Mouse (Mus musculus) hindbrain, embryonic 11.5 days (tissue): Measurements from ENCODE around the gene Gm16368. TPM values are rescaled to one million over a fixed set of nuclear protein-coding genes. Genes with fewer than 3 reads are reported as not detected.
"Not testable (repeated sequence)": the region's sequence is repeated elsewhere in the genome, so short reads cannot be mapped to it uniquely, and the experiment has no call there.

Source experiments
- ATAC-seq: fragments of 200-750 bp; cut with Nextera tagmentation; 2 replicates; pipeline ENCODE4 v1.8.0; 2017; ENCODE audit warnings: mild to moderate bottlenecking, moderate TSS enrichment, moderate library complexity; ENCODE audit not compliant: low FRiP score
- DNase-seq: peaks from one replicate; pipeline ENCODE4 v3.0.0-alpha.2; 2015; ENCODE audit warnings: low spot score
- H3K27ac ChIP-seq: fragments of 300-500 bp; sonication (generic); 2 replicates; pipeline ENCODE4 v1.5.1; 2014; ENCODE audit warnings: mild to moderate bottlenecking, low read depth, low read length
- H3K27me3 ChIP-seq: fragments of 300-500 bp; sonication (generic); 2 replicates; pipeline ENCODE4 v1.6.1; 2014; ENCODE audit warnings: mild to moderate bottlenecking, low read length, moderate library complexity, mixed read lengths; ENCODE audit not compliant: control insufficient read depth, insufficient read depth
- H3K36me3 ChIP-seq: fragments of 300-500 bp; sonication (generic); 2 replicates; pipeline ENCODE4 v1.6.1; 2014; ENCODE audit warnings: mild to moderate bottlenecking, low read length, moderate library complexity, mixed read lengths; ENCODE audit not compliant: control insufficient read depth, insufficient read depth
- H3K4me1 ChIP-seq: fragments of 300-500 bp; sonication (generic); replicated peaks from 2 replicates; pipeline ENCODE4 v1.6.1; 2014; ENCODE audit warnings: low read length, mixed read lengths; ENCODE audit not compliant: control insufficient read depth, insufficient read depth
- H3K4me2 ChIP-seq: fragments of 300-500 bp; sonication (generic); replicated peaks from 2 replicates; pipeline ENCODE4 v1.6.1; 2014; ENCODE audit warnings: mild to moderate bottlenecking, low read depth, low read length
- H3K4me3 ChIP-seq: fragments of 300-500 bp; sonication (generic); 2 replicates; pipeline ENCODE4 v1.5.1; 2014; ENCODE audit warnings: low read depth, low read length
- H3K9ac ChIP-seq: fragments of 300-500 bp; sonication (generic); 2 replicates; pipeline ENCODE4 v1.6.1; 2014; ENCODE audit warnings: low read depth, low read length
- H3K9me3 ChIP-seq: fragments of 300-500 bp; sonication (generic); 2 replicates; pipeline ENCODE4 v1.6.1; 2016; ENCODE audit warnings: low read length; ENCODE audit not compliant: control insufficient read depth
- WGBS: fragments of 180-500 bp; shearing (Covaris S2); extraction: QIAGEN DNeasy Blood & Tissue Kit; methylation state at CpG from one replicate; pipeline ENCODE4 v1.1.7; 2014; 5-methylcytosine and 5-hydroxymethylcytosine counted together
- polyA plus RNA-seq: library from polyadenylated mRNA; unstranded; fragments of >200 nt; fragmentation: Nextera tagmentation; extraction: Ambion mirVana; gene quantifications from 2 replicates; pipeline ENCODE4 v1.2.1, GENCODE M21; 2014

Gene Gm16368
- not detected in 2 replicates for polyA plus RNA-seq

- not testable (repeated sequence) for H3K4me1 ChIP-seq, H3K27ac ChIP-seq, ATAC-seq, H3K9me3 ChIP-seq, H3K4me3 ChIP-seq, H3K27me3 ChIP-seq, DNase-seq, H3K36me3 ChIP-seq, H3K4me2 ChIP-seq, H3K9ac ChIP-seq
- 60% methylated on average over 1 of the region's 1 CpGs for WGBS
Observed at GRCm38 (mm10) chr12:88083397-88083796, at the start of gene Gm16368. Gene Gm16368, plus strand, starts transcription at chr12:88083697.

DNA sequence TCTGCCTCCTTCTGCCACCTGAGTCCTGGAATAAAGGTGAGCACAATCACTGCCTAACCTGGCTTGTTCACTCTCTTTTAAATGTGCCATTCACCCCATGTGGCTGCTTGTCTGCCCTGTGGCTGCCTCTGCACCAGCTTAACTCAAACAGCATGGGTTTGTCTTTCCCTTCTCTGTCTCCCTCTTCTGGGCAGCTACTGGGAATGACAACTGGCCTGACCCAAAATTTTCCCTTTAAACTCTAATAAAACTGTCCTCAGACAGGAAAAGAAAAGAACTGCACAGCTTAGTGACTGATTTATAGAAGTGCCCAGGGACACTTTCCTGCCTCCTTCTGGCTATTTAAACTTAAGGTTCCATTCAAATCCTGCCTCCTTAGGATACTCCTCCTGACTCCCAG is 44.4 kb upstream of the Gm16368 start:
- H3K4me1 ChIP-seq, H3K4me3 ChIP-seq, H3K27me3 ChIP-seq, H3K9me3 ChIP-seq, ATAC-seq, H3K9ac ChIP-seq, H3K27ac ChIP-seq, DNase-seq, H3K36me3 ChIP-seq, H3K4me2 ChIP-seq: not testable (repeated sequence)

- H3K9ac ChIP-seq, H3K27me3 ChIP-seq, H3K36me3 ChIP-seq, H3K9me3 ChIP-seq, H3K27ac ChIP-seq, H3K4me3 ChIP-seq, H3K4me2 ChIP-seq, ATAC-seq, H3K4me1 ChIP-seq, DNase-seq: not testable (repeated sequence)
- WGBS: 95% methylated on average over 1 of the region's 1 CpGs
Observed at GRCm38 (mm10) chr12:88039703-88040102, 43.8 kb upstream of the Gm16368 start.

- H3K4me1 ChIP-seq, H3K27me3 ChIP-seq, H3K27ac ChIP-seq, H3K36me3 ChIP-seq, DNase-seq, H3K9me3 ChIP-seq, H3K4me3 ChIP-seq, H3K9ac ChIP-seq, ATAC-seq, H3K4me2 ChIP-seq: not testable (repeated sequence)
- WGBS: 79% methylated on average over 1 of the region's 1 CpGs
Observed at GRCm38 (mm10) chr12:88045226-88045625, 38.3 kb upstream of the Gm16368 start.

Other genes with a start within 250 kb of the Gm16368 start
- gene Gm2001, start 241.4 kb upstream of the Gm16368 start, polyA plus RNA-seq: not detected in 2 replicates
- not detected in 2 replicates for gene Gm2016, start 209.6 kb upstream of the Gm16368 start, polyA plus RNA-seq
- gene Gm2022, start 188.3 kb upstream of the Gm16368 start, polyA plus RNA-seq: not detected in 2 replicates
- gene Gm2035, start 163.8 kb upstream of the Gm16368 start, polyA plus RNA-seq: not detected in 2 replicates
- not detected in 2 replicates for gene Gm2042, start 129.6 kb upstream of the Gm16368 start, polyA plus RNA-seq
- gene Gm2075, start 71.8 kb upstream of the Gm16368 start, polyA plus RNA-seq: not detected in 2 replicates
- gene Gm6803, start 64.9 kb upstream of the Gm16368 start, polyA plus RNA-seq: not detected in 2 replicates
- gene Gm2056, start 56.7 kb upstream of the Gm16368 start, polyA plus RNA-seq: not detected in 2 replicates
- gene Gm10436, start 98.4 kb downstream of the Gm16368 start, polyA plus RNA-seq: not detected in 2 replicates
- not detected in 2 replicates for gene Gm8332, start 166.4 kb downstream of the Gm16368 start, polyA plus RNA-seq
- gene Gm5662, start 190.8 kb downstream of the Gm16368 start, polyA plus RNA-seq: not detected in 2 replicates
- not detected in 2 replicates for gene Gm5039, start 240.3 kb downstream of the Gm16368 start, polyA plus RNA-seq